Mouse (Mus musculus): ENCODE results near the gene Pir.
A peak's percentile ranks its signal among the peaks of the same experiment; 100 is the strongest.

The Pir gene

GRCm38 (mm10) chrX:164269285-164269761, at the start of gene Pir:
TSS of gene Pir (plus strand) at chrX:164269371.
- TF ChIP-seq GATA4 (IDR thresholded peaks at IDR 0.05; ENCODE audit: insufficient replicate concordance, low read length) = no peak

- no peak for TF ChIP-seq GATA4 (IDR thresholded peaks at IDR 0.05; ENCODE audit: insufficient replicate concordance, low read length)
These were observed 47.2 kb upstream of the Pir start for GRCm38 (mm10) chrX:164221989-164222388.

GRCm38 (mm10) chrX:164233380-164233779, 35.8 kb upstream of the Pir start:
- no peak for TF ChIP-seq GATA4 (IDR thresholded peaks at IDR 0.05; ENCODE audit: insufficient replicate concordance, low read length)

GRCm38 (mm10) chrX:164245714-164246113, 23.5 kb upstream of the Pir start:
- TF ChIP-seq GATA4 (IDR thresholded peaks at IDR 0.05; ENCODE audit: insufficient replicate concordance, low read length) = no peak

GRCm38 (mm10) chrX:164246722-164247121, 22.4 kb upstream of the Pir start:
- no peak for TF ChIP-seq GATA4 (IDR thresholded peaks at IDR 0.05; ENCODE audit: insufficient replicate concordance, low read length)

GRCm38 (mm10) chrX:164256527-164256926, 12.6 kb upstream of the Pir start:
- TF ChIP-seq GATA4 (IDR thresholded peaks at IDR 0.05; ENCODE audit: insufficient replicate concordance, low read length) = no peak

- no peak for TF ChIP-seq GATA4 (IDR thresholded peaks at IDR 0.05; ENCODE audit: insufficient replicate concordance, low read length)
These were observed 11.1 kb upstream of the Pir start, which contains the start of gene Bmx for GRCm38 (mm10) chrX:164258057-164258456. TSS of gene Bmx (minus strand) at chrX:164258193.

- TF ChIP-seq GATA4 (IDR thresholded peaks at IDR 0.05; ENCODE audit: insufficient replicate concordance, low read length) = no peak
These were observed 10.5 kb upstream of the Pir start for GRCm38 (mm10) chrX:164258662-164259061.

GRCm38 (mm10) chrX:164262286-164262685, 6.9 kb upstream of the Pir start:
- TF ChIP-seq GATA4 (IDR thresholded peaks at IDR 0.05; ENCODE audit: insufficient replicate concordance, low read length) = no peak

- no peak for TF ChIP-seq GATA4 (IDR thresholded peaks at IDR 0.05; ENCODE audit: insufficient replicate concordance, low read length)
These were observed 4.3 kb upstream of the Pir start for GRCm38 (mm10) chrX:164264861-164265260.

- TF ChIP-seq GATA4 (IDR thresholded peaks at IDR 0.05; ENCODE audit: insufficient replicate concordance, low read length) = no peak
These were observed 1.4 kb downstream of the Pir start for GRCm38 (mm10) chrX:164270603-164271002.

- peak; percentile 22; the same call in 1 of the 2 replicates for TF ChIP-seq GATA4 (IDR thresholded peaks at IDR 0.05; ENCODE audit: insufficient replicate concordance, low read length)
These were observed 6.4 kb downstream of the Pir start for GRCm38 (mm10) chrX:164275536-164275935.

- peak; percentile 78; the same call in 1 of the 2 replicates for TF ChIP-seq GATA4 (IDR thresholded peaks at IDR 0.05; ENCODE audit: insufficient replicate concordance, low read length)
These were observed 11.9 kb downstream of the Pir start for GRCm38 (mm10) chrX:164280918-164281647.

- no peak for TF ChIP-seq GATA4 (IDR thresholded peaks at IDR 0.05; ENCODE audit: insufficient replicate concordance, low read length)
These were observed 14.6 kb downstream of the Pir start for GRCm38 (mm10) chrX:164283808-164284207.

- no peak for TF ChIP-seq GATA4 (IDR thresholded peaks at IDR 0.05; ENCODE audit: insufficient replicate concordance, low read length)
These were observed 17.9 kb downstream of the Pir start for GRCm38 (mm10) chrX:164287077-164287476.

- TF ChIP-seq GATA4 (IDR thresholded peaks at IDR 0.05; ENCODE audit: insufficient replicate concordance, low read length) = no peak
These were observed 22.0 kb downstream of the Pir start for GRCm38 (mm10) chrX:164291147-164291546.

- TF ChIP-seq GATA4 (IDR thresholded peaks at IDR 0.05; ENCODE audit: insufficient replicate concordance, low read length) = no peak
These were observed 37.1 kb downstream of the Pir start for GRCm38 (mm10) chrX:164306250-164306649.
